Mouse (Mus musculus) lung, postnatal 25 days (tissue): ENCODE measurements around the gene Dnajb12.

Experiments used
- DNase-seq: peaks from one replicate; pipeline ENCODE4 v3.0.0; 2022; ENCODE audit warnings: low spot score

Gene Dnajb12

GRCm38 (mm10) chr10:59879255-59880028 lies at the start of gene Dnajb12:
Gene Dnajb12, plus strand, starts transcription at chr10:59879556.
- peak; percentile 96 for DNase-seq

GRCm38 (mm10) chr10:59829886-59830285 lies 49.5 kb upstream of the Dnajb12 start:
- no peak for DNase-seq

DNA sequence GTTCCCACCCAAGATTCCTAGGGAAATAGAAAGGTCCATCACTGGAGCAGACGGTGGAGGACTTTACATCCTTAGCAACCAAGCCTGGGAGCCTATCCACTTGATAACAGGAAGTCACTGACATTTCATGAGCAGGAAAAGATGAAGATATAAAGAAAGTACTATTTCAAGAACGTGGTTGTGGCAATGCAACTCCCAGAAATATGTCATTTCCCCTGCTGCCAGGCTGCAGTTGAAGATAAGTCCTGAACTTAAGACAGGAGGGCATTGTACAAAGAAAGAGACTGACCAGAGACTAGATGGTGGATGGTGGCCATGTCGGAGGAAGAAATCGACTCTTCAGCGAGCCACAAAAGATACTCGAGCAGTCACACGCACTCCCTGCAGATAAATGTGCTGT lies 47.4 kb upstream of the Dnajb12 start:
- no peak for DNase-seq

DNA sequence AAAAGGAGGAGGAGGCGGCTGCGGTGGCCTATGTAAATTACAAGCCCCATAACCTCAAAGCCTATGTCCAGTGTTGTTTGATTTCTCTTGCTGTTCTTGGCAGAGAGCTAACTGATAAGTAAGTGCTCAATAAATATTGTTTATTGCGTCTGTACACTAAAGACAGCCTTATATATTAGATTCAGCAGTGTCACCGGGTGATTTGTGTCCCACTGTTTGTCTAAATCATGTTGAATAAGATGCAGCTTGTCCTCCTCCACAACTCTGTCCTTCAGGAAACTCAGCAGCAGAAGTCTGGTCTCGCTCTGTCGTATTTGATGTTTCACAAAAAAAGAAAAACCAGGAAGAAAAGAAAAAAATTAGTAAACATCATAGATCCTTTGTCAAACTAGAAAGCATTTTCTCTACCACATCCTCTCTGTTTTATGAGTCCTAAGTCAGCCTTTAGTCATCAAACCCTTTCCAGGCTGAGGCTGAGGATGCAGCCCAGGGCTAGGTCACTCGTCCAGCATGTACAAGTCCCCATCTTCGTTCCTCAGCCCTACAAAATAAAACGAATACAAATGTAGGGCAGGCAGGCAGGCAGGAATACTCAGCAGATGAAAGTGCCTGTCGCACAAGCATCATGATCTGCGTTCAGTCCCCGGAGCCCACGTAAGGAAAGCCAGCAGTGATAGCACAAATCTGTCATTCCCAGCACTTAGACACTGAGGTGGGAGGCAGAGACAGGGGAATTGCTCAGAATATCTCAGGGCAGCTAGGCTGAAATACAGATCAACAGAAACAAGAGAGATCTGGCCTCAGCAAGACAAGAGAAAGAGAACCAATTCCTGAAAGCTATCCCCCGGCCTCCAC lies 43.8 kb upstream of the Dnajb12 start:
- DNase-seq = no peak

- no peak for DNase-seq
Observed at GRCm38 (mm10) chr10:59837490-59837889, 41.9 kb upstream of the Dnajb12 start.

DNA sequence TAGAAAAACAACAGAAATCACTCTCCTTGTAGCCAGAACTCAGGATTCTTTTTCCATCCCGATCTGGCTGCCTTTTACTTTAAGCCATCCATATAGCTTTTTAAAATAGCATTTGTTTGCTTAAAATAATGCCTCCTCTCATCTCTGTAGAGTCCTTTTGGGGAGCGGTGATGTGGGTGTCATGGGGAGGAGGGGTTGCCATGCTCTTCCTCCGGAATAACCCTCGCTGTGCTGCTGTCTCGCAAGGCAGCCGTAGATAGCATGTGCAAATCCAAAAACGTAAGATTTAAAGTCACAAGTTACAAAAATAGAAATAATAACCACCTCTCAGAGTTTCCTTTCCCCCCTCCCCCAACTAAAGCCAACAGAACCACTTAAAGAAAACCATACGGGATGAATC lies 37.9 kb upstream of the Dnajb12 start:
- no peak for DNase-seq

GRCm38 (mm10) chr10:59843125-59843524 lies 36.2 kb upstream of the Dnajb12 start:
- no peak for DNase-seq

- no peak for DNase-seq
Observed at GRCm38 (mm10) chr10:59844686-59845085, 34.7 kb upstream of the Dnajb12 start.

GRCm38 (mm10) chr10:59846416-59846815 lies 32.9 kb upstream of the Dnajb12 start:
- no peak for DNase-seq

DNA sequence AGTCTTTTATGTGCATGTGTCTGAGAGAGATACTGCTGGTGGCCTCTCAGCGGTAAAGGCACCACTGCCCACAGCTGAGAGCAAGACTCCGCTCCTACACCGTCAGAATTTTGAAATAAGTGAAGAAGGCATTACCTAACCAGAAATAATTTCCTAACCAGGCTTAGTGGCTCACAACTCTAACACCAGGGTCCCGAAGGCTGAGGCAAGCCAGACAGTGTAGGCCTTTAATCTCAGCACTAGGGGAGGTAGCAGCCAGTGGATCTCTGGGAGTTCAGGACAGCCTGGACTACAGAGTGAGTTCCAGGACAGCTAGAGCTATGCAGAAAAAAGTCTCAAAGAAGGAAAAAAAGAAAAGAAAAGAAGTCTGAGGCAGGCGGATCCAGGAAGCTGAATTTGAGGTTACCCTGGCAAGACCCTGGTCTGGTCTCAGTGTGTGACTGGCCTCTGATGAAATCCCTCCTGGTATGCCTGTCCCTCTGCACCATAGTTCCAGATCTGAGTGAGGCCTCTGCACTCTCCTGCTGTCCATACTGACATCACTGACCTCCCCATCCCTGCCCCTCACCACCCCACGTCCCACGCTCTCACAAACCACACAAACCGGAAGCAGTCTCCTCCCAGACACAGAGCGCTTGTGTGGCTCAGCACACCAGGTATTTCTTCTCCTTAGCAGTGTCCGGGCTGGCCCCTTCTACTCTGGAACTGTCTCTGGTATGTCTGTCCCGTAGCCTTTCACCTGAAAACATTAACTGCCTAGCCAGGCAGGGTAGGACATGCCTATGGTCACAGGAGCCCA lies 31.1 kb upstream of the Dnajb12 start:
- no peak for DNase-seq

GRCm38 (mm10) chr10:59848953-59849352 lies 30.4 kb upstream of the Dnajb12 start:
- no peak for DNase-seq

DNA sequence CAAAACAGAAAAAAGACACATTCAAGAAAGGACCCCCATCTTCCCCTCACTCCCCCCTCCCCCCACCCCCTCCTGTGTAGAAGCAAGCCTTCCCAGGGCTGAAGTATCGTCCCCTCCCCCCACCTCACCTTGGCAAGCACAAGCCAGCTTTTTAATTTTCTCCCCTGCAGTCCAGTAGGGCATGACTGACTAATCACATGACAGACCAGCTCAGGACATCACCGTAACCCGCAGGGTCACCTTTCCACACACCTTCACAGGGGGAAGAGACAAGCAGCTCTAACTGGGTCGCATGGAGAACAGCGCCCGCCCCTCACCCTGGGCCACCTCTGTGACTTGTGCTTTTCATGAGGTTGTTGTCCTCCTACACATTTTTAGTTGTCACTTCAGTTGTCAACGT lies 30.0 kb upstream of the Dnajb12 start:
- DNase-seq = no peak

GRCm38 (mm10) chr10:59857157-59857556 lies 22.2 kb upstream of the Dnajb12 start:
- DNase-seq = no peak

DNA sequence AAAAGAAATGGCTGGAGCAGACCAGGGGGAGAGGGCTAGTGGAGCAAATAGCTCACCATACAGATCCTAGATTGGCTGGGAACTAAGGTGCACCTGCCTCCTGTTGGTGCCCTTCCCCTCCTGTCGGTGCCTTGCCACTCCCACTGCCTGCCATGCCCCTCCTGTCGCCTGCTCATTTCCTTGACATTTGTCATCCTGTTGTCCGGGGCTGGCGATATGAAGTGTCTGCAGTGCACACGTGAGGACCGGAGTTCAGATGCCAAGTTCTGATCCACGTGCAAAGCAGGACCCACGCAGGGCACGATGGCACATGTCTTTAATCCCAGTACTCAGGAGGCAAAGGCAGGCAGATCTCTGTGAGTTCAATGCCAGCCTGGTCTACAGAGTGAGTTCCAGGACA lies 18.7 kb upstream of the Dnajb12 start:
- DNase-seq = no peak

GRCm38 (mm10) chr10:59861201-59861600 lies 18.2 kb upstream of the Dnajb12 start:
- no peak for DNase-seq

GRCm38 (mm10) chr10:59862816-59863440 lies 16.4 kb upstream of the Dnajb12 start:
- no peak for DNase-seq

- no peak for DNase-seq
Observed at GRCm38 (mm10) chr10:59863620-59864019, 15.7 kb upstream of the Dnajb12 start.

DNA sequence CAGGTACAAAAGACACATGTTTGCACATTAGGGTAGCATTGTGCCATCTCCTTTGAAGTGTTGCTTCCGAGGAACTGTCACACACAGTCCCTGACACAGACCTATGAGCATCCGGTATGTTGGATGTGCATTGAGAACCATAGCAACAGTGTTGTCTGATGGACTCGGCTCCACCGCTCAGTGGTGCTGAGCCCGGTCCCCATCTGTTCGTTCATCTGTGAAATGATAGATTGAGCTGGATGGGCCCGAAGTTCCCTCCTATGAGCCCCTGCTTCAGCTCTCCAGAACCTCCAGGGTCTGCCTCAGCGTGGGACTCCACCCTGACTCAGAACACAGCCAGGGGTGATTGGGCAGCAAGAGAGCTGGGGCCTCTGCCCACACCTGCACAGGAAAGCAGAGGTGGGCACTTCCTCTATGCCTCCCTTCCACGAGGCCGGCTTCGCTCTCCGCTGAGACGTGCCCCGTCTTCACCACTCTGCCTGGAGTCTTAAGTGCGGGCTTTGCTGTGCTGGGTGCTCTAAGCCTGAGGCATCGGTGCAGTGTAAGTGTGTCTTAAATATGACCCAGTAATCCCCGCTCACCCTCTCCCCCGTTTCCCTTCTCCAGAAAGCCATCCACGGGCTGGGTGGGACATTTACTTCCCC lies 15.0 kb upstream of the Dnajb12 start:
- no peak for DNase-seq

DNA sequence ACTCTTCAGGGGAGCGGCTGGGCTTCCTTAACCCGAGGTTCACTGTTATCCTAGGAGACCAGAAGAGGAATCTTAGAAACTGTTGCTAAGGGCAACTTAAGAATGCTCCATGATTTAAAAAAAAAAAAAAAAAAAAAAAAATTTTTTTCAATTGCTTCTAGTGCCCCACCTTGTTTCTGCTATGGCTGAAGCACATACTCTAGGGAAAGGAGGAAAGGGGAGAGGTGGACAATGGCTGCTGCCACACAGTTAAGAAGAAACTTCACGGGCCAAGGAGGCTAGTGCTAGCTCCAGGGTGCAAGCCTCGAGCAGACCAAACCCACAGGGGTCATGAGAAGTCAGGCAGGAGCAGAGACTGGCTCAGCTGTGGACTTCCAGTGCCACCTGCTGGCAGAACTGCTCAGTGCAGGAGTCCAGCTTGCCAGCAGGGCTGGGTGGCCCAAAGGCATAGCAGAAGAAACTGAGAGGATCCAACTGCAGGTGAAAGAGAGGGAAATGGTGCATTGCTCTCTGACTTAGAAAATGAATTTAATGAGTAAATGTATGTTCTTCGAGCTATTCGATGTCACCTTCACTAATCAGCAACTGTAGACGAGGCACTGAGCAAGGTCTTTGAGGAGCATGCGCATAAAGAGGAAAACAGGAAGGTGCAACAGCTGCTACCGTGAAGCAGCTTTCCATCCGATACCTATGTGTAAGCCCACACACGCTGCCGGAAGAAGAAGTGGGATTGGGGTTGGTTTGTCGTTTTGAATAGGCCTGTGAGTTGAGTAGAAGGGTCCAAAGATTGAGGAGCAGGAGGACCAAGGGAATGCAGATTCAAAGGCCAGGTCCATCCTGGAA lies 14.3 kb upstream of the Dnajb12 start:
- peak; percentile 86 for DNase-seq

- DNase-seq = no peak
Observed at GRCm38 (mm10) chr10:59868266-59868665, 11.1 kb upstream of the Dnajb12 start.

DNA sequence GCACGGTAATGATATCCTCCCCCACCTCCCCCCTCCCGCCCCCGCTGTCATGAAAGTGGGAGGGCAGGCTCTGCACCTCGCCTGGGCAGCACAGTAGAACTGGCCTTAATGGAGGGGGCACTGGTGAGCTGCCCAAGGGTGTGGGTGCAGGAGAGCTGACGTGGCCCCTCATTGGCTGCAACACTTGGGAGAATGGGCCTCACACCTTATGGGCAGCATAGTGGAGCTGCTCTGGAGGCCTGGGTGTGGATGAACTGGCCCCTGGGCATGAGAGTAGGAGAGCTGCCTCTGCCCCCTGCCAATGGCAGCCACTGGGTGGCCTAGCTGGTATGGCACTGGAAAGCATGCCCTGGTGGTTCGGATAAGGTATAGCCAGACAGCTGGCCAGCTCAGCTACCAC lies 9.3 kb upstream of the Dnajb12 start:
- no peak for DNase-seq
